Mouse (Mus musculus): ENCODE data around the gene Gm20388.

- no peak for TF ChIP-seq CHD2 (IDR thresholded peaks at IDR 0.05; ENCODE audit: low read depth, low read length)
- no peak for TF ChIP-seq HCFC1 (IDR thresholded peaks at IDR 0.05; ENCODE audit: borderline replicate concordance, insufficient read depth, low read length)
- TF ChIP-seq ZC3H11A (IDR thresholded peaks at IDR 0.05; ENCODE audit: borderline replicate concordance, low read depth, low read length), result no peak
These were observed 1386.7 kb downstream of the Gm20388 start for GRCm38 (mm10) chr8:121297299-121297698.
